Mouse (Mus musculus) retina, postnatal 1 day (tissue): ENCODE measurements at regions not wholly inside any gene's neighbourhood (a gene's known extent, or its start where the extent isn't known, plus 50 kb on each side); places are given as distances from the start of the nearest gene placed in this dataset.
A peak's percentile ranks its signal among the peaks of the same experiment; 100 is the strongest.

Experiments
- DNase-seq: peaks from one replicate; pipeline ENCODE4 v3.0.0-alpha.2; 2012

DNA sequence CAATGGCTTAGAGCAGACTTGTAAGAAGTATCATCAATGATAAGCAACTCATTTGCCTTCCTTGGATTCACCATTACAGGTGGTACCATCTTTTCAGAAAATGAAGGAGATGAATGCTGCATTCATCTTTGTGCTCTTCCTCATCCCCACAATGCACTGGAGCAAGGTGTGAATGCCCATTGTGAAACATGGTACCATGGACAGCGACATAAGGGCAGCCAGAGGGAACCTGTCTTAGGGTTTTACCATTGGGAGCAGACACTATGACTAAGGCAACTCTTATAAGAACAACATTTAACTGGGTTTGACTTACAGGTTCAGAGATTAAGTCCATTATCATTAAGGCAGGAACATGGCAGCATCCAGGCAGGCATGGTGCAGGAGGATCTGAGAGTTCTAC is 60.1 kb upstream of the Kcnj6 start:
- no peak for DNase-seq

DNA sequence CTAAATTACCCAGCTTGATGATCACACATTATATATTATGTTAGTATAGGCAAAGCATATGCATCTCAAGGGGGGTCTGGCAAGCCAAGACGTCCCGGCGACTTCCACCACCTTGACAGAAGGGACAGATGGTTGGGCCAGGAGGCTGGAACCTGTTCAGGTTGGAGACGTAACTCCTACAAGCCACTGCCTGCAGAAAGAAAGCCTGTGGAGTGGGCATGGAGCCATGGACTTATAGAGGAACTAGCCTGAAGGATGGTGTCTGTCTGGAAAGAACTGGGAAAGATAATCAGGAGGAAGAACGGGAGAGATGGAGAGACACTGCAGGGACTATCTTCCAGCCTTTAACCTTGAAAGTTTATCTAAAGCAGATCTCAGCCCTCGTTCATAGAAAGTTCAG is 66.9 kb upstream of the Kcnj6 start:
- no peak for DNase-seq

DNA sequence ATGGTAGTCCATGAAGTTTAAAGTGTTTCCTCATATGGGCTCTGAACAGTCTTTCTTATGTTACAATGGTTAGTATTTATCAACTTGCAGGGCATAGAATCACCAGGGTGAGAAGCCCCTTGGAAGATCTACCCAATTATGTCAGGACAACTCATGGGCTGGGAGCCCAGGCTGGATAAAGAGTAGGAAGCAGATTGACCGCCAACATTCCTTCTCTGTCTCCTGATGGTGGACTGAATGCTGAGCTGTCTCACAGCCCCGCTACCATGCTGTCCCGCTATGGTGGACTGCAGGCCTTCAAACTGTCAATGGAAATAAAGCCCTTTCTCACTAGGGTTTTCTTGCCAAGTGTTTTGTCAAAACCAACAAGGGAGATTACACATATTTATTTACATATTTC is 69.2 kb upstream of the Kcnj6 start:
- DNase-seq = no peak

- DNase-seq = no peak
Observed at GRCm38 (mm10) chr16:95092471-95093221, 95.1 kb upstream of the Kcnj6 start.

GRCm38 (mm10) chr16:95093753-95094152 is 96.3 kb upstream of the Kcnj6 start:
- peak; percentile 76 for DNase-seq

GRCm38 (mm10) chr16:95100954-95101353 is 103.5 kb upstream of the Kcnj6 start:
- no peak for DNase-seq

- DNase-seq = peak; percentile 22
Observed at GRCm38 (mm10) chr16:95117531-95117930, 120.0 kb upstream of the Kcnj6 start.

DNA sequence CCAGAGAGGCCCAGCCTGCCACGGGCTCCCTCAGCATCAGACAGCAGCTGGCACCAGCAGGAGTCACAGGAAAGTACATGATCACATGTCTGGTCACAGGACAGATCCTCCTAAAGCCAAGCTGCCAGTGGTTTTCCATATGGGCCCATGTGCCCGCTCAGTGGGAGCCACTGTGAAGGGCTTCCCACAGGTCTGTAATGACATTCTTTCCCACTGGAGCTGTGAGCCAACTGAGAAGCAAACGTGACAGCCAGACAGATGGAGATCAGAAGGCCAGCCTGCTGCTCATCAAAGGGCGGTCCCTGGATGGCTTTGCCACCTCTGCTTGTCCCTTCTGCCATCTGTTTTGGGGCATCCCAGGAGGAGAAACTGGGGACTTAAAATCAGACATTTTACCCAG is 121.8 kb upstream of the Kcnj6 start:
- peak; percentile 57 for DNase-seq

- DNase-seq = no peak
Observed at GRCm38 (mm10) chr16:95122048-95122447, 124.5 kb upstream of the Kcnj6 start.

DNA sequence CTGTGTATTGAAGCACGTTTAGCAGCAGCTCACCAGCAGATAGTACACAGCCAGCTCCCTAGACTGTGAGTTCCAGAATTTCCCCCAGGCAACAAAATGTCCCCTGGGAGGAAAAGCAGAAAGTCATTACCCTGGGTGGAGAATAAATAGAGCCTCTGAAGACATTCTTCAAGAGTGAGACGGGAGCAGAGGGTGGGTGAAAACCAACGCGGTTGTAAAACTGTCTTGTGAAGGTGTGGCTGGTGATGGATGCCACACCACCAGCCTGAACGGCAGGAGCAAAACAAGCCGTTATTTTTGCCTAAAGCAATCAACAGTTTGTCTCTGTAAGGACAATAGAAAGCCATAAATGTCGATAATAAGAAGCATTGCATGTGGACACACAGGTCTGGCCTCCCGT is 129.7 kb upstream of the Kcnj15 start:
- no peak for DNase-seq

- no peak for DNase-seq
Observed at GRCm38 (mm10) chr16:95131815-95132214, 125.5 kb upstream of the Kcnj15 start.

DNA sequence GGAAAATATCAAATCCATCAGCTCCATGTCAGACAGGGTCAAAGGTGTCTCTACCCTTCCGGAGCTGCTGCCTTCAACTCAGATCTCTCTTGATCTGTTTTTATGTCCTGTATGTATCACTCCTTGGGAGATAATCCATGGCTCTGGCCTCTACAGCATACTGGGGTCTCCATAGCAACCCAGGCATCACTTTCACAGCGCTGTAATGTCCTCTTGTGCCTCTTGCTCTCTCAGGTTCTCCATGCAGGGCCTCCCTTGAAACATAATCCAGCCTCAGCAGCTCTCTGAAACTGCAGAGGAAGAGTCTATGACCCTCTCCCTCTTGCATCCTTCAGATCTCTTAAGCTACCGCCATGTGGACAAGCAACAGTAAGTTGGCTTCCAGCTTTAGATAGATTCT is 118.5 kb upstream of the Kcnj15 start:
- DNase-seq = no peak

- DNase-seq = peak; percentile 30
Observed at GRCm38 (mm10) chr16:95141510-95142394, 115.6 kb upstream of the Kcnj15 start.

GRCm38 (mm10) chr16:95150499-95150898 is 106.9 kb upstream of the Kcnj15 start:
- no peak for DNase-seq

GRCm38 (mm10) chr16:95151499-95151898 is 105.9 kb upstream of the Kcnj15 start:
- no peak for DNase-seq

DNA sequence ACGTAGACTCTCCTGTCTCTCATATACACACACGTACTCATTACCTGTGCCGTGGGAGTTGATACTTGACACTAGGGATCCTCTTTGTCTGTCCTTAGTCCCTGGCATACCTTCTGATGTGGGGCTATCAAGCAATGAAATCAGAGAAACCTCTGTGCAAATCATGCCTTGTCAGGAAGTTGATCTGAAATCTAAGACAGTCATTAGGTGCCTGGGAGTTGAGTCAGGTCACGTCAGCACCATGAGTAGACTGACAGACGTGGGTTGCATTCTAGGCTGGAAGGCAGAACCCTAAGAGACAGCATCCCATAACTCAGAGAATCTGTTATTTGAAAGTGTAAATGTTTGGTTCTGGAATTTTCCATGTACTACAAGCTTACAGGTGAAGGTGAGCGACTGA is 105.4 kb upstream of the Kcnj15 start:
- no peak for DNase-seq

DNA sequence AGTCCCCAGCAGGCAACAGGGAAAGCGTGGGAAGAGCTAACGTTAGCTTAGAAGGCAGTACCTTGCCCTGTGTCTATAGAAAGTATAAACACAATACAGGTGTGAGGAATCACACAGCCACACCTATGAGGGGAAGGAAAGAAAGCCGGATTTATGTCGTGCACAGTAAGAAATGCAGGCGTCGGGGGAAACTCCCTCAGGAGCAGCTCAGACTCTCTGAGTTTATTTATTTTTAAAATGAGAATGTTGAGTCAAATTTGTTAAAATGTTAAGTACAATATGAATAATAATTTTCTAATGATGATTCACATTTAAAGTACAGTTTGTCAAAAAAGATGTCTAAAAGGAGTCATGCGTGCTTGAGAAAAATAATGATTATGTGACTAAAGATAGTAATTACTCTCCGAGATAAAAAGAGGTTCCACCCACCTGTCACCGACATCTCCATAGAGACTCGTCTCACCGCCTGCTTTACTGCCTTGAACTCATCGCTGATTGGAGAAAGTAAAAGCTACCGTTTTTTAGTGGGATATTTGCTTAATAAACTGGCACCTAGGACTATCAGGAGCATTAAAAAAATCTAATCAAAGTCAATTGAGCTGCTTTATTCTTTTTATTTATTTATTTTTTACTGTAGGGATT is 104.5 kb upstream of the Kcnj15 start:
- no peak for DNase-seq

DNA sequence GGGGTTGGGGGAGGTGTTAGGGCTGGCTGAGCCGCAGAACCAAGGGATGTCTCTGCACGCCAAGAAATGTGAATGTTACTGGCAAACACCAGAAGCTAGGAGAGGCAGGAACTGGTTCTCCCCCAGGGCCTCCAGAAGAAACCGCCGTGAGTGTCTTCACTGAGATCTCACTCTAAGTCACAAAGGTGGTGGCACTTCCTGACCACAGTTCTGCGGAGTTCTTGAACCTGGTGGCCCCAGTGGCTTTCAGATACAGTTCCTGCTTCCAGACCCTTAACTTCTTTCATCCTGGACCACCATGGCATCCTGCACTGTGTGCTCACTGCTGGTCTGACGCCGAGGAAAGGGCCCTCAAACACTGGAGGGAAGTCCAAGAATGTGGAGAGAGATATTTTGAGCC is 89.0 kb upstream of the Kcnj15 start:
- no peak for DNase-seq

DNA sequence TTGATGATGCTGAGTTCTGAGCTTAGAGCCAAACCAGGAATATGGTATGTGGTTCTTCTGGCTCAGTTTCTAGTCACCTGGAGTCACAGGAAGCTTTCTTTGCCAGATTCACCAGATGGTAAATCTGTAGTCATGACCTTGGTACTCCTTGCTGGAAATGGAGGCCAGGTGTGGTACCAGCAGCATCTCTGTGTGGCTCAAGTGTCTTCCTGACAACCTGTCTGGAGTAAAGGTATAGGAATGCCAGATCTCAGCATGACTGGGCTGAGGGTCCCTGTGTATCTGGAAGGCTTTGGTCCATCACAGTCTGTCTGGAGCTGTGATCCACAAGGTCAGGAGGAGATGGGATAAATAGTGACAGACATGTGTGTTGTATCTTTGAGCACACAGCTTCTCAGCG is 88.0 kb upstream of the Kcnj15 start:
- DNase-seq = no peak

GRCm38 (mm10) chr16:95180562-95180961 is 76.8 kb upstream of the Kcnj15 start:
- no peak for DNase-seq

- no peak for DNase-seq
Observed at GRCm38 (mm10) chr16:95185341-95185740, 72.0 kb upstream of the Kcnj15 start.

DNA sequence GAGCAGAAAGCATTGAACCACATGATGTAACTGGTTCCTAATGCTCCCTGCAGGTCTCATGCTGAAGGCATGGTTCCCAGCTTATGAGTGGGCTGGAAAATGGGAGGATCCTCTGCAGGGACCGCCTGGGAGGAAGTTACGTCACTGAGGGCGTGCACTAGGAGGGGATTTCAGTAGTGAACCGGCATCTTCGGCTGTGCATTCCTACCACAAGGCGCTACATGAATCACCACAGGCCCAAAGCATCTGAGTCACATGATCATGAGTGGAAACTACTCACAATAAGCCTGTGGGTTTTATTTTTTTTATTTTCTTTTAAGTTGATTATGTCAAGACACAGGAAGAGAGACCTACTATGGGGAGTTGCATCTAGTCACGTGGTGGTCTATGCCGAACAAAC is 68.2 kb upstream of the Kcnj15 start:
- DNase-seq = no peak

- DNase-seq = no peak
Observed at GRCm38 (mm10) chr16:95194151-95194550, 63.2 kb upstream of the Kcnj15 start.

GRCm38 (mm10) chr16:95196141-95196540 is 61.2 kb upstream of the Kcnj15 start:
- no peak for DNase-seq
